Mouse (Mus musculus): ENCODE data around the gene Commd8. TPM values are rescaled to one million over a fixed set of nuclear protein-coding genes. Genes with fewer than 3 reads are reported as not detected.

Gene Commd8
- polyA plus RNA-seq (2017; shearing (Covaris generic)), result 159 TPM

GRCm38 (mm10) chr5:72167594-72168284, at the start of gene Commd8:
Commd8 (minus strand) TSS chr5:72168189.

